Mouse (Mus musculus): ENCODE measurements around the gene 4930503B20Rik.

GRCm38 (mm10) chr3:146616533-146617283 lies 34.4 kb downstream of the 4930503B20Rik start:
- TF ChIP-seq CTCF (IDR thresholded peaks at IDR 0.05; ENCODE audit: low read depth) (no peak), EP300 (IDR thresholded peaks at IDR 0.05; ENCODE audit: low read depth) (no peak)

Measured in heart, postnatal 0 days (tissue).